Mouse (Mus musculus): ENCODE measurements around the gene Cish. TPM values are rescaled to one million over a fixed set of nuclear protein-coding genes. Genes with fewer than 3 reads are reported as not detected.

The Cish gene
- polyA plus RNA-seq, 1 experiment = 0.64 TPM

- H3K4me3 ChIP-seq = no peak overlapping the region
- H3K79me2 ChIP-seq (ENCODE audit: control insufficient read depth, insufficient read depth) = no peaks in the 10 kb centered on the region
- TF ChIP-seq TCF3 (IDR thresholded peaks at IDR 0.05; ENCODE audit: insufficient read length, low read depth) = no peak
- TF ChIP-seq SRF (IDR thresholded peaks at IDR 0.05; ENCODE audit: control insufficient read depth, insufficient read length, low read depth) = no peak
- TF ChIP-seq POLR2A (IDR thresholded peaks at IDR 0.05; ENCODE audit: insufficient read length, low read depth) = no peak
- TF ChIP-seq E2F4 (IDR thresholded peaks at IDR 0.05; ENCODE audit: insufficient read depth) = no peak
- TF ChIP-seq CEBPB (IDR thresholded peaks at IDR 0.05; ENCODE audit: insufficient read depth, poor library complexity, severe bottlenecking) = no peak
- TF ChIP-seq REST (IDR thresholded peaks at IDR 0.05; ENCODE audit: insufficient read depth, insufficient read length) = no peak
- no peak for TF ChIP-seq POLR2AphosphoS2 (IDR thresholded peaks at IDR 0.05; ENCODE audit: insufficient read length, low read depth)
- no peak for TF ChIP-seq USF1 (IDR thresholded peaks at IDR 0.05; ENCODE audit: low read depth)
- TF ChIP-seq MYOG (IDR thresholded peaks at IDR 0.05; ENCODE audit: control insufficient read depth in 1 of 3, insufficient read depth in 1 of 3, insufficient read length in 2 of 3, low read depth in 2 of 3) = no peak
- no peak for TF ChIP-seq MAX (IDR thresholded peaks at IDR 0.05; ENCODE audit: low read depth)
- TF ChIP-seq MYOD1 (IDR thresholded peaks at IDR 0.05; ENCODE audit: control insufficient read depth in 1 of 3, insufficient read length in 2 of 3, low read depth in 2 of 3) = no peak
- no peak for TF ChIP-seq TCF12 (IDR thresholded peaks at IDR 0.05; ENCODE audit: insufficient read depth, poor library complexity, severe bottlenecking)
- H3K27me3 ChIP-seq (ENCODE audit: control insufficient read depth, insufficient read depth, insufficient read length) = no peaks in the 10 kb centered on the region
- no peaks in the 10 kb centered on the region for H3K36me3 ChIP-seq (ENCODE audit: control insufficient read depth, insufficient read depth)
- H3ac ChIP-seq (ENCODE audit: control insufficient read depth, insufficient read length) = no peak overlapping the region
- H3K4me2 ChIP-seq (ENCODE audit: low read depth) = no peak overlapping the region
Measured at GRCm38 (mm10) chr9:107327879-107328620, 32.2 kb downstream of the Cish start.

- H3K4me2 ChIP-seq (ENCODE audit: low read depth) = no peak overlapping the region
- no peaks in the 10 kb centered on the region for H3K79me2 ChIP-seq (ENCODE audit: control insufficient read depth, insufficient read depth)
- no peak overlapping the region for H3ac ChIP-seq (ENCODE audit: control insufficient read depth, insufficient read length)
- no peaks in the 10 kb centered on the region for H3K27me3 ChIP-seq (ENCODE audit: control insufficient read depth, insufficient read depth, insufficient read length)
- H3K36me3 ChIP-seq (ENCODE audit: control insufficient read depth, insufficient read depth) = no peaks in the 10 kb centered on the region
- H3K4me3 ChIP-seq = no peak overlapping the region
- no peak for TF ChIP-seq USF1 (IDR thresholded peaks at IDR 0.05; ENCODE audit: low read depth)
- no peak for TF ChIP-seq TCF3 (IDR thresholded peaks at IDR 0.05; ENCODE audit: insufficient read length, low read depth)
- no peak for TF ChIP-seq E2F4 (IDR thresholded peaks at IDR 0.05; ENCODE audit: insufficient read depth)
- no peak for TF ChIP-seq CEBPB (IDR thresholded peaks at IDR 0.05; ENCODE audit: insufficient read depth, poor library complexity, severe bottlenecking)
- no peak for TF ChIP-seq MYOG (IDR thresholded peaks at IDR 0.05; ENCODE audit: control insufficient read depth in 1 of 3, insufficient read depth in 1 of 3, insufficient read length in 2 of 3, low read depth in 2 of 3)
- TF ChIP-seq MAX (IDR thresholded peaks at IDR 0.05; ENCODE audit: low read depth) = no peak
- no peak for TF ChIP-seq SRF (IDR thresholded peaks at IDR 0.05; ENCODE audit: control insufficient read depth, insufficient read length, low read depth)
- no peak for TF ChIP-seq MYOD1 (IDR thresholded peaks at IDR 0.05; ENCODE audit: control insufficient read depth in 1 of 3, insufficient read length in 2 of 3, low read depth in 2 of 3)
- TF ChIP-seq REST (IDR thresholded peaks at IDR 0.05; ENCODE audit: insufficient read depth, insufficient read length) = no peak
- no peak for TF ChIP-seq POLR2A (IDR thresholded peaks at IDR 0.05; ENCODE audit: insufficient read length, low read depth)
- TF ChIP-seq TCF12 (IDR thresholded peaks at IDR 0.05; ENCODE audit: insufficient read depth, poor library complexity, severe bottlenecking) = no peak
- no peak for TF ChIP-seq POLR2AphosphoS2 (IDR thresholded peaks at IDR 0.05; ENCODE audit: insufficient read length, low read depth)
Measured at GRCm38 (mm10) chr9:107330791-107331190, 35.0 kb downstream of the Cish start.

GRCm38 (mm10) chr9:107333686-107334085 is 37.9 kb downstream of the Cish start:
- H3K27me3 ChIP-seq (ENCODE audit: control insufficient read depth, insufficient read depth, insufficient read length) = no peaks in the 10 kb centered on the region
- no peak overlapping the region for H3K4me3 ChIP-seq
- H3K4me2 ChIP-seq (ENCODE audit: low read depth) = no peak overlapping the region
- H3K79me2 ChIP-seq (ENCODE audit: control insufficient read depth, insufficient read depth) = no peaks in the 10 kb centered on the region
- TF ChIP-seq MYOD1 (IDR thresholded peaks at IDR 0.05; ENCODE audit: control insufficient read depth in 1 of 3, insufficient read length in 2 of 3, low read depth in 2 of 3) = no peak
- no peak for TF ChIP-seq USF1 (IDR thresholded peaks at IDR 0.05; ENCODE audit: low read depth)
- no peak for TF ChIP-seq MYOG (IDR thresholded peaks at IDR 0.05; ENCODE audit: control insufficient read depth in 1 of 3, insufficient read depth in 1 of 3, insufficient read length in 2 of 3, low read depth in 2 of 3)
- TF ChIP-seq MAX (IDR thresholded peaks at IDR 0.05; ENCODE audit: low read depth) = no peak
- no peak for TF ChIP-seq POLR2AphosphoS2 (IDR thresholded peaks at IDR 0.05; ENCODE audit: insufficient read length, low read depth)
- TF ChIP-seq POLR2A (IDR thresholded peaks at IDR 0.05; ENCODE audit: insufficient read length, low read depth) = no peak
- TF ChIP-seq SRF (IDR thresholded peaks at IDR 0.05; ENCODE audit: control insufficient read depth, insufficient read length, low read depth) = no peak
- no peak for TF ChIP-seq REST (IDR thresholded peaks at IDR 0.05; ENCODE audit: insufficient read depth, insufficient read length)
- H3K36me3 ChIP-seq (ENCODE audit: control insufficient read depth, insufficient read depth) = no peaks in the 10 kb centered on the region
- no peak overlapping the region for H3ac ChIP-seq (ENCODE audit: control insufficient read depth, insufficient read length)

- H3K4me2 ChIP-seq (ENCODE audit: low read depth) = no peak overlapping the region
- TF ChIP-seq POLR2A (IDR thresholded peaks at IDR 0.05; ENCODE audit: insufficient read length, low read depth) (no peak), REST (IDR thresholded peaks at IDR 0.05; ENCODE audit: insufficient read depth, insufficient read length) (no peak), MYOG (IDR thresholded peaks at IDR 0.05; ENCODE audit: control insufficient read depth in 1 of 3, insufficient read depth in 1 of 3, insufficient read length in 2 of 3, low read depth in 2 of 3) (no peak), TCF3 (IDR thresholded peaks at IDR 0.05; ENCODE audit: insufficient read length, low read depth) (no peak), MYOD1 (IDR thresholded peaks at IDR 0.05; ENCODE audit: control insufficient read depth in 1 of 3, insufficient read length in 2 of 3, low read depth in 2 of 3) (no peak), USF1 (IDR thresholded peaks at IDR 0.05; ENCODE audit: low read depth) (no peak), SRF (IDR thresholded peaks at IDR 0.05; ENCODE audit: control insufficient read depth, insufficient read length, low read depth) (no peak)
- H3K36me3 ChIP-seq (ENCODE audit: control insufficient read depth, insufficient read depth) = no peaks in the 10 kb centered on the region
- H3K4me3 ChIP-seq = no peak overlapping the region
- no peaks in the 10 kb centered on the region for H3K79me2 ChIP-seq (ENCODE audit: control insufficient read depth, insufficient read depth)
- H3ac ChIP-seq (ENCODE audit: control insufficient read depth, insufficient read length) = no peak overlapping the region
- no peaks in the 10 kb centered on the region for H3K27me3 ChIP-seq (ENCODE audit: control insufficient read depth, insufficient read depth, insufficient read length)
Measured at GRCm38 (mm10) chr9:107334356-107334755, 38.5 kb downstream of the Cish start.

Data from myocyte (in vitro differentiated cells).